Mouse (Mus musculus): Measurements from ENCODE around the gene Cers3.
A peak's percentile ranks its signal among the peaks of the same experiment; 100 is the strongest.

Gene Cers3

DNA sequence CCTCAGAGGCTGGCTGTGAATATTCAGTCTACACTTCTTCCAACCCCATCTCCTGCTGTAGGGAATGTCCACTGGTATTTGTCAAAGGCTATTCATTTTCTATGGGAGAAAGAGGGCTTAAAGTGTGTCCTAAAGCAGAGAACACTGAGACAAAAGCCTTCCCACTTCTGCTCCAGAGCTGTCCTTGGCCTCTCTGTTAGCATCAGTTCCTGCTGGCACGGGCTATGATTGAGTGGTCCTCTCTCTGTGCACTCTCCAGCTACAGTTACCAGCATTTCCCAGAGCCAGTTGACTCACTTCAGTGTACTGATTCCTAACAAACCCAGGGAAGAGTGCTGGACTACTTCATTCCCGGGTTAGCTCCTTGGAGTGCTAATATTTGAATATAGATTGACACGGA lies 43.2 kb downstream of the Cers3 start:
- DNase-seq, result no peak

DNA sequence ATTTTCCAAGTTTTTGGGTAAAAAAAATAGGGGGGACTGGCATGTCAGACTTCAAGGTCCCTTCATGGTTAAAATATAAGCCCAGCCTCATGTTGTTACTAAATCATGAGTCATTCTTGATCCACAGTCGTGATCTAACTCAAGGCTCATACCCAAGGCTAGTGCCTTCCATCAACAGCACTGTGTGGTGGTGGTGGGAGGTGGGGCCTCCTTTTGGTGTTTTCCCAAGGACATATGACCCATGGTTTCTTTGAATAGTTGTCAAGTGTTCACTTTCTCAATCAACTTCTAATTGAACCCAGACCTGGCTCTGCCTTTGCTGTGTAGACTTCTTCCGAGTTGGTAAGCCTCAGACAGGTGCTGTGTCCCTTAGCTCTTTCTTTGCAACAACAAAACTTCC lies 44.5 kb downstream of the Cers3 start:
- DNase-seq, result no peak

DNA sequence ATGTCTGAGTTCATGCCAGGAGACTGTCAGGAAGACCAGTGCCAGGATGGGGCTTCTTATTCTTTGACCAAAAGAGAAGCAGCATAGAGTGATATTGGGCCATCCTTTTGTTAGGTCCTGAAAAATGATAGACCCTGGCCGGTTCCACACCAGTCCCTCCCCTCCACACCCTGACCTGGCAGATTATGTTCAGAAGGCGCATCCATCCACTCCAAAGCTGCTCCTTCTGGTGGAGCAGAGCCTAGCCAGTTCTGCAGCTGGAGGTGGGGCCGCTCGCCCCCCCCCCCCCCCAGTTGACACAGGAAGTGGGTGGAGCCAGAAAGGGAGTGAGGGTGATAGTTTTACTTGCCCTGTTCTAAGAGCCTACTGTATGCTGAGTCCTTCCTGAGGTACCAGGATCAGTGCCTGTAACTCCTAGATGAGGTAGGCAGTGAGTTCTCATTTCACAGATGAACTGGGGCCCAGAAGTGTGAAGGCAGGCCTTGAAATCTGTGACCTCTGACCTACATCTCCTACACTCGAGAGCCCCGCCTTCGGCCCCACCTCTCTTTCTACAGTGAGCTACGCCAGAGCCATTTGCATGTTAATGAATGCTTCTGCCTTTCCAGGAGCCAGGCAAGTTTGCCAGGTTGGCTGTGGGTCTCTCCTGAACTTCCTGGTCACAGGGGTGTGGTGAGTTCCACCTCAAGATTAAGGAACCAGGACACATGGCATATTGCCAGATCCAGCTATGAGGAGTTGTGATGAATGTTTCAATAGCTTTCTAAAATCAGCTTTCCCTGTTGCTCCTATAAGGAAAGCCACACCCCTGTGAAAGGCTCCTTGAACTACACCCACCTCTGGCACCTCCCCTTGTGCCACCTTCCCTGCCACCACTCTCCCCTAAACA lies 46.8 kb downstream of the Cers3 start:
- no peak for DNase-seq

DNA sequence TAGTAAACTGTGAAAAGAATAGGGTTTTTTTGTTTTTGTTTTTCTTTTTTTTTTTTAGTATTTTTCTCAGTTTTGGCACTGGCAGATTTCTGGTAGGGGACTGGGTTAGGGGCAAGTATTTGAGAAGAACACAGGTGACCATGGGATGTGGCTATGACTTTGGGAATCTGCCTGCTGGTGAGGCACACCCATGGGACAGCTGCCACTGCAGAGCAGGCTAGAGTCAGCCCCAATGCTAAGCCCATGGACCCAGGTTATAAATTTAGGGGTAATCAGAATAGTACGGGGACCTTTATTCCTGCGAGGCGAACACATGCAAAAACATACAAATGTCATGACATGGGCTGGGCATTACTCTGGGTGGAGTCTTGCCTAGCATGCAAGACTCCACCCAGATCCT lies 47.7 kb downstream of the Cers3 start:
- DNase-seq, result no peak

DNA sequence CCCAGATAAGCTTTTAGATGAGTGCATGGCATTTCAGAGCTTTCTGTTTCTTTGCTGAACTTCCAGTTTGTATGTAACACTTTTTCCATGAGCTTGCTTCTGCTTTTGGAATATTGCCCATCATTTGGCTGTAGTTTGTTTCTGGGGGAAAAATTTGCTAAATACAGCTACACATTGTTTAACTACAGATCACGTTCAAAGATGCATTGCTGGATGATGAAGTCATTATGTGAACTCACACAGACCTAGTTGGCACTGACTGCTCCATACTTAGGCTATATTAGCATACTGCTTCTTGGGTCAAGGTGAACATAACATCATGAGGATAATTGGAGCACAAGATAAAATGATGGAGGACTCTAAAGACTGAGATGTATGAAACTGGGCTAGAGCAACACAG lies 53.6 kb downstream of the Cers3 start:
- no peak for DNase-seq

DNA sequence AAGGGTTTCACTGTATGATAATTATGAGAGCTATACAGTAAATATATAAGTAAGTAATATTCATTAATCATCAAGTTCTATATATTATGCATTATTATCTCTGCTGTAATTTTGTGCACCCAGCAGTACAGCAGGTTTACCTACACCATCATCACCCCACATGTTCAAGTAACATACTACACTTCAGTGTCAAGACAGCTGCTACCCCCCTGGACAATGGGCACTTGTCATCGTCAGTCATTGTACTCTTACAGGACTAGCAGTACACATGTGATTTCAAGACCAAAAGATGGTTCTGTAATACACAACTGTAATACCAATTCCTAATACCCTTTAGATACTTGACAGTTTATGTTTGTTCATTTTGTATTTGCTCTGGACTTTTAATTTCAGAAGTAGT lies 54.0 kb downstream of the Cers3 start:
- DNase-seq, result no peak

DNA sequence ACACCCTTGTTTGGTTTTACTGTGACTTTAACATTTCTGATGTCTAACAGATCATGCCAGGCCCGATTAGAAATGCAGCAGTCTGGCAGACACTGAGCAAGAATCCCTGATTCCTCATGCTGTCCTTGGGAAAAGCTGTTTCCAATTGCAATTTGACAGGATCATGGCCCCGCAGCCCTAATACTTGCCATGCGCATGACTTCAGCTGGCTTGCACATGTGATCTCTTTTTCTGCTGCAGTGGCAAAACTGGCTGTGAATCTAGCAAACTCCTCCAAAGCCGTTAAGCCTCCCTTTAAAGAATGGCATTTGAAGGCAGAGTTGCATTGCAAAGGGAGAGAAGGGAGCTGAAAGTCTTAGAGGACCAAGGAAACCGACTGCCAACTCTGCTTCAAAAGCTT lies 55.5 kb downstream of the Cers3 start:
- DNase-seq, result no peak

DNA sequence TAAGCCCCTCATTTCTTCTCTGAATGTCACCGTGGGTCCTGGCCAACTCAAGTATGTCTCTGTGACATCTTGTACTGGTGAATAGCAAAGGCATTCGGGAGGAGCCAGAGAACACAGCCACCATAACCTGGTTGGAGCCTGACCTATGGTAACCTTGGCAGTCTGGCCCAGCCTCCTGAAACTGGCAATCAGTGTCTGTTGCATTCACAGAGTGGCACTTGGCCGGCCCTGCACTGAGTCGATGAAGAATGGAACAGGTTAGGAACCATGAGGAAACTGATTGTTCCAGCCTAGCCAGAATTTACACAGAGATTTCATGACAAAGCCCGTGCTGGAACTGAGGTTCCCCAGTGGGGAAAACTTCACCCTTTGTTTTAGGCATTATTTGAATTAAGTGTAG lies 57.5 kb downstream of the Cers3 start:
- no peak for DNase-seq

DNA sequence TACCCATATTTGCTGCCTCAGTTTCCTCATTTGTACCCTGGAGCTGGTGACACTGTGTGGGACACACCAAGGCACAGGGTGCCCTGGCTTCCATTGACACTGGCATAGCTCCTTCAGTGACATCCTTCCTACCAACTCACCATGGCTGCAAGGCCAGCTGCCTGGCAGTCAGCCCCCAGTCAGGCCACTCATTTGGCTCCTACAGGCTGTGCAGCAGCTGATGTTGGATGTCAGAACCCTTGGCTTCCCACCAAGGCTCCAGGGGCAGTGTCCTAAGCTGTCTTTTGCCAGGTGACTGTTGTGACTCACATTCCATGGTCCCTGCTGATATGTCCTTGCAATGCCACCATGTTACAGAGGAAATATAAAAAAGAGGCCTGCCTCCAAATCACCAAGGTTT lies 58.5 kb downstream of the Cers3 start:
- no peak for DNase-seq

DNA sequence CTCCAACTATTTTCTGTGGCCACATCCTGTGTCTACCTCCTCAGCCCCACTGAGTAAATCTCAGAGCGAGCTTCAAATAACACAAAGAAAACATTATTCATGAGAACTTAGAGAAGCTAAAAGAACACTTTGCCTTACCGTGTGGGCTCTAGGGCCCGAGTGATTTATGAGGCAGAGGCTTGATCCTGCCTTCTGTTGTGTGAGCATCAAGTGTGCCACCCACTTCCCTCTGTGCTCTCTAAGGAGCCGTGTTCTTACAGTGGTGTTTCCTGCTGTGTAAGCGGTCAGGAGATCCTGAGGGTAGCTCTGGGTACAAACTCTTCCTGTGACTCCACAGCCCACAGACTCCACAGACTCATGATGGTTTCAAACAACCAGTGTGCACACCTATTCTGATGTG lies 60.5 kb downstream of the Cers3 start:
- DNase-seq, result no peak

DNA sequence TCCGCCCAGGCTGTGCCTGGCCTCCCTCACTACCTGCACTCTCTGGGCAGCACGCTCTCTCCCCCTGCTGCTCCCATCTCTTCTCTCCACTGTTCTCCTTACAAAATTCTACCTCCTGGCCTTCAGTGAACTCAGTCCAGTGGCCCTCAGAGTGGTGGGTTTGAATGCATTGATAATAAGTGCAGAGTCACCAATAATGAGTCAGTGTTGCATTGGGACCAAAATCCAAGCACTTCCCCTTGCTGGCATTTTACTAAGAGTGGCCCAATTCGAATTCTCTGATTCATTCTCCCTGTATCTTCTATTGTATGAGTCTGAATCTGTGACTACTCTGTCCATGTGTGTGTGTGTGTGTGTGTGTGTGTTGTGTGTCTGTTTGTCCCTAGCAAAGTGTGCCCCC lies 63.5 kb downstream of the Cers3 start:
- no peak for DNase-seq

DNA sequence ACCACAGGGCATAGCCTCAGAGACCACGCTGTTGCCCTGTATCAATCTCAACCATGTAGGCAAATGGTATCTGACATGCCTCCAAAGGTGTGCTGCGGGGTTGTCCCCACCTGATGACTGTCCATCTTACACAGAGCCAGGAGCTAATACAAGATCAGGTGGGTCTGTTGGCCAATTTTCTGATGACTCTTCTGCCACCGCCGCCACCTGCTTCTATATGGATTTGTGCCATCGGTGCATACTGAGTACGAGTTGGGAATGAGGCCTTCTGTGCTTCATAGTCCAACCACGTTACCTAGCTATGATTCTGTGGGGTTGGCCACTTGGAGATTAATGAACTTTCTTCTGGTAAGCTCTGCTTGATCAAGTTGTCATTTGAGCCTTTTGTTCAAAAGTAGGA lies 67.1 kb downstream of the Cers3 start:
- DNase-seq, result peak; percentile 39 to 64

DNA sequence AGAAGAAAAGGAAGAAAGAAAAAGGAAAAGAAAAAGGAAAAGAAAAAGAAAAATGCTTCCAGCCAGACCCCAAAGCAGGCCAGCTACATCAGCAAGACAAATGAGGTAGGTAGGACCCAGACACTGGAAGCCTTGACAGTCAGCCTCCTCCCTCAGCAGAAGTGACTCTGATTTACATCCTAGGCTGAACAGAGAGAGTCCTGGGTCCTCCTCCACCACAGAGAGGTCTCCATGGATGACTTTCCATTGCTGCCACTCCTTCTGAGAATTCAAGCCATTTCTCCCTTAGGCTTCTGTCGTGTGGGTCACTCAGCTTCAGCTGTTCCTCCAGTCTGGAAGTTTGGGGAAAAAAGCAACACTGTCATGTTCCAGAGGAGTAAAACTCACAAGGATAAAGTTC lies 68.0 kb downstream of the Cers3 start:
- DNase-seq, result no peak

DNA sequence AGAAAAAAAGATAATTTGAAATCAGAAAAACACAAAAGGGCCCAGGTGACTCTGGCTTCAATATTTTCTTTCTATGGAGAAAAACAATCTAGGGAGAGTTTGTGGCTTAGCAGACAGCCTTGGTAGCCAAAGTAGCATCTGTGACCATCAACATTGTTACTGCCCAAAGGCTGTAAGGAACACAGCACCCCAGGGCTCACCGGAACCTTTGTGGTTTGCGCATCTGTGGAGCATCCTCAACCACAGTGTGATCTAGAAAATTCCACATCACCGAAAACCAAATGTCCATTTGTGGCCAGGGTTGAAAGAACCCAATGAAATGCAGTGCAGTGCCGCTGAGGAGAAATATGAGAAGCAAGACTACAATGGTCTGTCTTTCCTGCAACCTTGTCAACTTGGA lies 69.0 kb downstream of the Cers3 start:
- DNase-seq, result no peak

DNA sequence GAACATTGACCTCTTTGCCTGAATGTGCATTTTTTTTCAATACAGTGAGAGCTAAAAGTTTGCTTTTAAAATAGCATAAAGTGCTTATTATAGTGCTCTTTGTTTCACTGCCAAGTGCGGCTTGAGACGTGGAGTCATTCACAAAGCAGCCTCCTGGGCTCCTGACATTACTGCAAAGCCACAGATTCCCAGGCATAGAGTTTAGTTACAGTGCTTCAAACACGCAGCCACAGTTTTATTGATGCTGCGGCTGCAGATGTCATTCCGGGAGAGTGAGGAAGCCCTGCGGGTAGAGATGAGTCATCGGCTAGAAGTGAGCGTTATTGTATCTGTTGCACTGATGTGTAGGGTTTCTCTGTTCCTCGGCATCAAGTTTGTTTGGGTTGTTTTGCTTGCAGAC lies 69.4 kb downstream of the Cers3 start:
- DNase-seq, result peak in 1 of 2 experiments; percentile 19

DNA sequence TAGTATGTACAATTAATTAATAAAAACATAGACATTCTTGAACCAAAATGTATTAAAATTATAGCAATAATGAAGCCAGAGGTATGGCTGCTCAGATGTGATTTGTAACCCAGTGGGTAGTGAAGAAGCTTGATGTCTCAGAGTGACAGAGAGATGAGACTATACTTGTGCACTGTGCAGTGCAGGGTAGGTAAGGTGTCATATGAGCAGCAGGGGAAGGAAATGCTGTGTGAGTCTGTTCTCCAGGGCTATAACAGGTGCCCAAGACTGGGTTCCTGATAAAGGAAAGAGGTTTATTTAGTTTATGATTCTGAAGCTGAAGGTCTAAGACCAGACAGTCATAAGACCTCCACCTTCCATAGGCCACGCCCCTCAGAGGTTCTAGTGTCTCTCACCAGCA lies 69.9 kb downstream of the Cers3 start:
- no peak for DNase-seq

DNA sequence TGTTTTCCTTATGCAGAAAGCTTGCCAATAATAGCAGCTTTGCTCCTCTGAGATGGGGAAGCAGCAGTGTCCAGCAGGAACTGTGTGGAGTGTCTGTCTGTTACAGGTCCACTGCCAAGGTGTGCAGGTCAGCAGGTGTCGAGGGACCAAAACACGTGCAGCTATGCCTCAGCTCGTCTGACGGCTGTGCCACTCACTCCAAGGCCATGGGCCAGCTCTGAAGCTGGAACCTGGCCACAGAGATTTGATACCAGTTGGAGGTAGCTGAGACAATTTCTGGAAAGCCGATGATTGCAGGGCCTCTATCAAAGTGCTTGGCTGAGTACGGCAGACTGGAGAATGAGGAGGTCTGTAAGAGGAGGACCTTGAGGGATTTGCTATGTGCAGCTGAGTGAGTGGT lies 72.2 kb downstream of the Cers3 start:
- peak; percentile 48 to 61 for DNase-seq

DNA sequence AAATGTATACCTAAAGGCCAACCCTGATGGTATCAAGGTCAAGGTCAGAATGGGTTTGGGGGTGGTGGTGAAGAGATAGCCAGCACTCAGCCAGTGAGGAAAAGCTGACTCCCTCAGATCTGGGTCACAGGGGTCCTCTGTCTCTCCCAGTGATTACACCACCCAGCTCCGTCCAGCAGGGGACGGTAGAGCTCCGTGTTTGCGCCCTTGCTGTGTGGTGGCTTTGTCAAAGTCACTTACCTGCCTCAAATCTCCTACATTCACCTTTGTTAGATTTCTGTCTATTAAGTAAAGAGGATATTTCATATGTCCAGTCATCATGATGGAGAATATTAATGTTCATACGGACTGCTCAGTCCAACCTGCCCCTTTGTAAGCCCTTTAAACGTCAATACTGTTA lies 76.7 kb downstream of the Cers3 start:
- peak; percentile 48 to 61 for DNase-seq

DNA sequence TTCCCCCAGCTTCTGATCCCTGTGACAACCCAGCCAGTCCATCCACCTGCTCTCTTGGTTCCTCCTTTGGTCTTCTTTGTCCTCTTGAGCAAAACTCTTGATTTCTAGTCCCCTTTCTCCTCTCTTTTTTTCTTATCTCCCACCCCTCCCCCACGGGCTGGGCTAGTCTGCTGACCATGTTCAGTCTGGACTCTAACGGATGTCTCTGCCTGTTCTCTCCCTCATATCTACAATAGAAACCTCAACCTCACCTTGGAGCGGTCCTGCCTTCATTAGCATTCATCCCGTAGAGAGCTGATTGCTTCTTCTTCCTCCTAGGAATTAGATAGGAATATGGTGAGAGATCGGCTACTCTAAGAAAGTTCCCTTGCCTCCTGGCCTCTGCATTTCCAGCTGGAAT lies 87.5 kb downstream of the Cers3 start:
- DNase-seq, result no peak

DNA sequence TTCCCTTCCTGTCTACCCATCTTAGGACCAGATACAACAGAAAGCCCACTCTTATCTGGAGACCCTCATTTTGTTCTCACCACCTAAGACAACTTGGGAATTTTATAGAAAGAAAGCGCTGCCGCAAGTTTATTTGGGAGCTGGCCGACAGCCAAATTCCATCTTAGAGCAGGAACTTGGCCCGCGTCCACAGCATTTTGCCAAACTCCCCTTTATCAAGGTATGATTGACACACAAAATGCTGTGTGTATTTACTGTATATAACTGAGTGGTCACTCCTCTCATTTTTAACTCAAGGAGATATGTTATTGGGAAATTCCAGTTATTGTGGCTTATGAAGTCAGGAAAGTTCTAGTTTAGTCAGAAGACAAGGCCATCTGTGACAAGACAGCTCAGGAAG lies 88.0 kb downstream of the Cers3 start:
- DNase-seq, result peak in 1 of 2 experiments; percentile 26

DNA sequence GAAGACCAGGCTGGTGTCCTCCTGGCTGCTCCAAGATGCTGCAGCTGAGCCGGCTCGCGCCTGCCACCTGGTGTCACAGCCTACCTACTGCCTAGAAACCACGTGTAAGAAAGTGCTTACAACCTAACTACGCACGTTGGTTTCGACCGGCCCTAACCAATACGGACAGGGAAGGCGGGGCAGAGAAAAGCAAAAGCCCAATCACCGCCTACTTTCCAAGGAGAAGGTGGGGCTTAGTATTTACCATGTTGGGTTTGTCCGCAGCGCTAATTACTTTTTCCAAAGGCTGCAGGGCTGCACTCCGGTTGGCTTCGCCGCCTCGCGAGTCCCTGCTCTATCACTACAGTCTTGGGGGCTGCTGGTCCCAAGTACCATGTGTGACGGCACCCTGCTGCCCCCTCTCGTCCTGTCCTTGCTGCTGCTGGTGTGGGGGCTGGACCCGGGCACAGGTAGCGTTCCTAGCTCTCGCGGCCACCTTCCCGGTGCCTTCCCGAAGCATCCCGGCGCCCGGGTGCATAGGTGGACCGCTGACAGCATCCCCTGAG lies 96.2 kb downstream of the Cers3 start, which contains the start of gene Adamts17:
Adamts17 (plus strand) TSS at position 273 of the 545 bp plus-strand sequence.
- DNase-seq, result peak; percentile 94 to 96

DNA sequence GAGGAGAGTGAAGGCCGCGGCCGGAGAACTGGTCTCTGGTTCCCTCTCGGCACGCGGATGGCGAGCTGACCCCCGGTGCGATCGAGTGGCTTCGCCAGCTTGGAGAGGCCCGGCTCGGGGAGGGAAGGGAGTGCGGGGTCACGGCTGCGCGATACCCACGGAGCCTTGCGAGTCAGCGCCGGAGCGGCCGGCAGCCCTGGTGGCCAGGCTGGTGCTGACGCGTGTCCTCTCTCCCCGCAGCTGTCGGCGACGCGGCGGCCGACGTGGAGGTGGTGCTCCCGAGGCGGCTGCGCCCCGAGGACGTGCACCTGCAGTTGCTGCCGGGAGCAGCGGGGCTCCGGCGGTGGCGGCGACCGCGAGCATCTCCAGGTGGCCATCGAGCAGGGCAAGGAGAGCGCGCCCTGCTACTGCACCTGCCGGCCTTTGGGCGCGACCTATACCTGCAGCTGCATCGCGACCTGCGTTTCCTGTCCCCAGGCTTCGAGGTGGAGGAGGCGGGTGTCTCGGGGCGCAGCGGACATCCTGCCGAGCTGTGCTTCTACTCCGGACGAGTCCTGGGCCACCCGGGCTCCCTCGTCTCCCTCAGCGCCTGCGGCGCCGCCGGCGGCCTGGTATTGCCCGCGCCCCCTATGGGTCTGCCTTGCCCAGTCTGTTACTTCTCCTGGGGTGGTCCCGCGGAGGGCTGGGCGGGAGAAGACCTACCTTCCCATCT lies 96.9 kb downstream of the Cers3 start:
- DNase-seq, result peak in 1 of 2 experiments; percentile 57

DNA sequence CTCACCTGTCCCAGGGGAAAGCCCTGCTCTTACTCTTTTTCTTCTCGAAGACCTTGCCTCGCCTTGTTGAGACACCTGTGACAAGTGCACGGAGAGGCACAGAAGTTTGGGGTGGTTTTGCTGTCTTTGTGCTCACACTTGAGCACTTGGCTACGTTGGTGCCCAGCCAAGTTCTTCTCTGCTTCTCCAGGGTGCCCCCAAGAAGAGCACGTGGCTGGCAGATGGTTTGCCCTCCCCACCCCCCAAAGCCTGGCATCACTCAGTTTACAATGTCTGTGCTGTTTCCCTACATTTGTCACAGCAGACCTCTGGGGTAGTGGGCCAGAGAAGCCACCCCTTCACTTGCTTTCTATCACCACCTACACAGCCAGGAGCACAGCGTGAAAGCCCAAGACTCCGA lies 97.9 kb downstream of the Cers3 start:
- peak in 1 of 2 experiments; percentile 23 for DNase-seq

DNA sequence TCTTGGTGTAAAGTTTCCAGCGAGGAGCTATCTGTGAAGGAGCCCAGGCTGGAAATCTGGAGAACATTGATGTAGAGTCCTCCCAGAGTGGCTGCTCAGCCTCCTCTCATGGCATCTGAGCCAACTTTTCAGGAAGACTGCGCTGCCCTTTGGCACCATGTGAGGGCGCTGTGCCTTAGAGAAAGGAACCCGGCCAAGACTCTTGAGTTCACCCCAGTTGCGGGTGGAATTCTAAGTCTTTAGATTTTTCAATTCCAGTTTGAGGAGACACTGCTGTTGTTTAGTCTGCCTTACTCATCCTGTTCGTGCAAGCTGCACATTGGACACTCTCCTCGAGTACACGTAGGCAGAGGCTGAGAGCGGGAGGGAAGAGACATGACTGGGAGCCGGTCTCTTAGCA lies 98.7 kb downstream of the Cers3 start:
- peak; percentile 70 to 79 for DNase-seq
